Mouse (Mus musculus) liver, embryonic 12.5 days (tissue): ENCODE data around the gene Cd3e. TPM values are rescaled to one million over a fixed set of nuclear protein-coding genes. Genes with fewer than 3 reads are reported as not detected.

ENCODE experiments used
- ATAC-seq: fragments of 200-750 bp; cut with Nextera tagmentation; 2 replicates; pipeline ENCODE4 v1.8.0; 2017; ENCODE audit warnings: moderate number of reproducible peaks, mild to moderate bottlenecking, moderate library complexity
- H3K27ac ChIP-seq: fragments of 300-500 bp; sonication (generic); 2 replicates; pipeline ENCODE4 v1.5.1; 2016; ENCODE audit warnings: mild to moderate bottlenecking
- H3K27me3 ChIP-seq: fragments of 300-500 bp; sonication (generic); replicated peaks from 2 replicates; pipeline ENCODE4 v1.6.1; 2016; ENCODE audit warnings: mild to moderate bottlenecking, moderate library complexity
- H3K36me3 ChIP-seq: fragments of 300-500 bp; sonication (generic); 2 replicates; pipeline ENCODE4 v1.6.1; 2016; ENCODE audit warnings: mild to moderate bottlenecking, moderate library complexity
- H3K4me1 ChIP-seq: fragments of 300-500 bp; sonication (generic); 2 replicates; pipeline ENCODE4 v1.6.1; 2016
- H3K4me2 ChIP-seq: fragments of 300-500 bp; sonication (generic); 2 replicates; pipeline ENCODE4 v1.6.1; 2016; ENCODE audit warnings: mild to moderate bottlenecking, moderate library complexity
- H3K4me3 ChIP-seq: fragments of 300-500 bp; sonication (generic); 2 replicates; pipeline ENCODE4 v1.5.1; 2016; ENCODE audit warnings: mild to moderate bottlenecking, moderate library complexity
- H3K9ac ChIP-seq: fragments of 300-500 bp; sonication (generic); 2 replicates; pipeline ENCODE4 v1.6.1; 2016; ENCODE audit warnings: mild to moderate bottlenecking, moderate library complexity
- H3K9me3 ChIP-seq: fragments of 300-500 bp; sonication (generic); replicated peaks from 2 replicates; pipeline ENCODE4 v1.6.1; 2016; ENCODE audit warnings: mild to moderate bottlenecking, moderate library complexity
- WGBS: fragments of 180-500 bp; shearing (Covaris S2); methylation state at CpG from one replicate; pipeline ENCODE4 v1.1.7; 2016; ENCODE audit not compliant: insufficient replicate concordance; 5-methylcytosine and 5-hydroxymethylcytosine counted together
- polyA plus RNA-seq: library from polyadenylated mRNA; unstranded; fragments of >200 nt; fragmentation: Nextera tagmentation; extraction: Ambion mirVana; gene quantifications from 2 replicates; pipeline ENCODE4 v1.2.1, GENCODE M21; 2016

Gene Cd3e
- not detected in 2 replicates for polyA plus RNA-seq

DNA sequence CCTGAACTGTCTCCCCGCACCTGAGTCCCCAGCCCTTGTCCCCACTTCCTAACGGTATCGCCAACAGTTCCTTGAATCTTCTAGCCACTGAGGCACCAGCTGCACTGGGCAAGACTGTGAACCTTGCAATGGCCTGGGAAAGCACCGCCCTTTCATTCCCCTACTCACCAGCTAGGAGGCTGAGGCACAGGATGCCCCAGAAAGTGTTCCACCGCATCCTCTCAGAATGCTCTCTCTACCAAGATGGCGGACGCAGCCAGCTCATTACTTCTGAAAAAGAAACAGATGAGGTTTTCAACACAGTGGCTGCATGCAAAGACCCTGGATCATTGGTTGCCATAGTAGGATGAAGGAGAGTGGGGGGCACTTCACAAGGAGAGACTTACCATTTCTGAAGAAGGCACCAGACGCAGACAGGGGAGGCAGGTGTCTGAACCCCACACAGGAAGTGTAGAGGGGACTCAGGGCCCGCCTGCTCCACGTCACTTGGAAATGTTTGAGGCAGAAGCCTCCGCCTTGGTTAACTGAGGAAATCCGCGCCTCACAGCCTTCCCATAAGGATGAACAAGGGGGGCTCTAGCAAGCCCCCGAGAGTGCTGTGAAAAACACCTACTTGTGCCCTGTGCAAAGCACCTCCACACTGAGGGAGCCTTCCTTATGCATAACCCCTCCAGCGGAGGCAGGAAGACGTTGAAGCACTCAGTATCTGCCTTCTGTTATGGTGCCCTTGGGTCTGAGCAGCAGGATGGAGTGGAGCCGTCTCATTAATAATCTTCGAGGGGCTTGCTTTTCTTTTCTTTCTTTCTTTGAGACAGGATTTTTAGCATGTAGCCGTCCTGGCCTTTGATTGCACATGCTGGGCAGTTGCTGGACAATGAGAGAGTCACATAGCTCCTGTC lies at the start of gene Cd3e:
Gene Cd3e (minus strand): TSS at position 448 of the 899 bp plus-strand sequence.
- peaks cover 25% of the 10 kb centered on the region; the same call in 1 of the 2 replicates for H3K27me3 ChIP-seq
- no peaks in the 10 kb centered on the region for H3K9me3 ChIP-seq
- H3K4me1 ChIP-seq = no peaks in the 10 kb centered on the region
- no peaks in the 10 kb centered on the region for H3K36me3 ChIP-seq
- no peak within 1 kb of the TSS for H3K27ac ChIP-seq
- no peak within 1 kb of the TSS for H3K9ac ChIP-seq
- H3K4me2 ChIP-seq = no peak within 1 kb of the TSS
- no peak for ATAC-seq
- no peak within 1 kb of the TSS for H3K4me3 ChIP-seq
- WGBS = 74% methylated on average over 19 of the region's 19 CpGs

DNA sequence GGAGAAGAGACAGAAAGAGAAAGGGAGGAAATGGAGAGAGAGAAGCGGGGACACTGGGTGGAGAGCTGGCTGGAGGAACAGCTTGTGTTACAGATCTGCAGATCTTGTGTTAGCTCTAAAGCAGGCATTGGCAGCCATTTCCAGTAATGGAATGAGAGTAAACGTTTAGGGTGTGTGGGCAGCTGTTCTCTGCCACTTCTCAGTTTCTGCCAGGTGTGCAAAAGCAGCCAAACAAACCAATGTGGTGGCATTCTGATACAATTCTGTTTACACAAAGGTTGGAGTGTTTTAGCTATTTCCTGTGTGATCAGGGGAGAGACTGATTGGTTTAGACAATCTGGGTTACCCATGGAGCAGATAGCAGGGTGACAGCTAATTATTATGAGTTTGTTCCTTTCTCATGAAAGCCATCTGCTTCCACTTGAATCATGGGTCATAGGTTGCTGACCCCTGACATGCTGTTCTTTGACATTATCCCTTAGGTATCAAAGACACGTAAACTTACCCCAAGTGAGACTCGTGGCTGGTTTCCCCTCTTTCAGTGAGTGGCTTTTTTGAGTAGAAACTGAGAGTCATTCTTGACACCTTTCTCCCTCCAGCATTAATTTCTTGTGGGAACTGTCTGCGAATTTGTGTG lies 49.0 kb upstream of the Cd3e start:
- Histone ChIP-seq H3K9me3 (no peaks in the 10 kb centered on the region), H3K4me2 (no peak overlapping the region), H3K4me1 (no peaks in the 10 kb centered on the region; the same call in 1 of the 2 replicates), H3K36me3 (no peaks in the 10 kb centered on the region), H3K27me3 (peaks cover 44% of the 10 kb centered on the region), H3K4me3 (no peak overlapping the region), H3K27ac (no peak overlapping the region), H3K9ac (no peak overlapping the region)
- WGBS = 42% methylated on average over 5 of the region's 5 CpGs
- no peak for ATAC-seq

DNA sequence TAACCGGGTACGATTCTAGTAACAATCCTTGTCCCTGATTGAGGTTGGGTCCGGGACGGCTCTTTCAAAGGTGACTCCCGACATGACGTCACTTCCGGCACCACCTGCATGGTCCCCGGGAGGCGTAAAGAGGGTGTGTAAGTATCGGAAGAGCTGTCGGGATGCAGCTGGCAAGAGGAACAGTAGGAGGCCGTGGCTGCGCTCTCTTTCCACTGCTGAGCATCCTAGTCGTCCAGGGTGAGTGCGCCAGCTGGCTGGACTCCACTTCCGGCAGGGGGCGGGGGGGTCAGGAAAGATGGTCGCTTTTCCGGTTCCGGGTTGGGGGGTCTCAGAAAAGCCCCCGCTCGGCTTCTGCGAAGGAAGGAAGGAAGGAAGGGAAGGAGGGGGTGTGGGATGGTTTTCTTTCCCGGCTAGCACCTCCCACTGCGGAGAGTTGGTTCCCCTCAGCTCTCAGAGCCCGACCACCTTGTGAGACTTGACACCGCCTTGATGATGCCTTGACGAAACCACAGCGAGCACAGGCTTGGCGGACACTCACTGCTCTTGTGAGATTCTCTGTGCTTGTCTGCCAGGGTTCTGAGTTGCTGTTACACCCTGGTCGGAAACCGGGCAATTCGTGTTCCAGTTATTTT lies 45.8 kb upstream of the Cd3e start, which contains the start of gene Mpzl3:
Gene Mpzl3 (plus strand): TSS at position 105 of the 632 bp plus-strand sequence.
- peaks cover 46% of the 10 kb centered on the region for H3K27me3 ChIP-seq
- 2% methylated on average over 33 of the region's 33 CpGs for WGBS
- ATAC-seq = peak; percentile 46; the same call in 1 of the 2 replicates
- peak within 1 kb of the TSS; percentile 62 for H3K4me3 ChIP-seq
- peak within 1 kb of the TSS; percentile 35; the same call in 1 of the 2 replicates for H3K9ac ChIP-seq
- no peaks in the 10 kb centered on the region for H3K36me3 ChIP-seq
- no peaks in the 10 kb centered on the region for H3K9me3 ChIP-seq
- H3K4me2 ChIP-seq = peak within 1 kb of the TSS; percentile 71
- no peaks in the 10 kb centered on the region; the same call in 1 of the 2 replicates for H3K4me1 ChIP-seq
- peak within 1 kb of the TSS; percentile 78 for H3K27ac ChIP-seq

DNA sequence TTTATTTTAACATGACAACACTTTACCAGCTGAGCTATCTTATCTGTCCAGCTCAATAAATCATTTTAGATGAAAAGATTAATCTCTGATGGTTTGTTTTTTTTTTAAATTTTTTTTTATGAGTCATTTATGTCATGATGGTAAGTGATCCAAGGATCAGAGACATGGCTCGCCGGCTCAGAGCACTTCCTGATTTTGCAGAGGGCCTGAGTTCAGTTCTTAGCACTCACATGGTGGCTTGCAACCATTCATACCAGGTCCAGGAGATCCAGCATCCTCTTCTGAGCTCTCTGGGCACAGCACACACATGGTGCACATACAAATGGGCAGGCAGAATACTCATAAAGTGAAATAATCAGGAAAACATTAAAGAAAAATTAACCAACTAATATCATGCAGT lies 40.9 kb upstream of the Cd3e start:
- no peak overlapping the region for H3K4me2 ChIP-seq
- no peaks in the 10 kb centered on the region; the same call in 1 of the 2 replicates for H3K4me1 ChIP-seq
- H3K4me3 ChIP-seq = no peak overlapping the region
- no peak overlapping the region for H3K9ac ChIP-seq
- H3K27me3 ChIP-seq = peaks cover 21% of the 10 kb centered on the region
- no peak for ATAC-seq
- H3K36me3 ChIP-seq = no peaks in the 10 kb centered on the region
- H3K9me3 ChIP-seq = no peaks in the 10 kb centered on the region
- H3K27ac ChIP-seq = no peak overlapping the region
- 70% methylated on average over 2 of the region's 2 CpGs for WGBS

DNA sequence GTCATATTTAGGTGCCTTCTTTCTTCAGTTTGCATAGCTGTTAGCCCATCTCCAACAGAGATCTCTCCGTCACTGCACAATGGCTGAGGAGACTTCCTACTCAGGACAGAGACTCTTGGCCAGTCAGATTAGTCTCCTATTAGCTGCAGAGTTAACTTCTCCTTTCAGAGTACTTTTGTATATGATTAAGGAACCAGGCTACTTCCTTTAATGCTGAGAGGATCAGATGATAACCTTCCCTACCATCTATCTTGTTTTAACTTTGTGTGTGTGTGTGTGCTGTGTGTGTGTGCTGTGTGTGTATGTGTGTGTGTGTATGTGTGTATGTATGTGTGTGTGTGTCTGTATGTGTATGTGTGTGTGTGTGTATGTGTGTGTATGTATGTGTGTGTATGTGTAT lies 40.3 kb upstream of the Cd3e start:
- 33% methylated on average over 1 of the region's 1 CpGs for WGBS
- peaks cover 21% of the 10 kb centered on the region for H3K27me3 ChIP-seq

DNA sequence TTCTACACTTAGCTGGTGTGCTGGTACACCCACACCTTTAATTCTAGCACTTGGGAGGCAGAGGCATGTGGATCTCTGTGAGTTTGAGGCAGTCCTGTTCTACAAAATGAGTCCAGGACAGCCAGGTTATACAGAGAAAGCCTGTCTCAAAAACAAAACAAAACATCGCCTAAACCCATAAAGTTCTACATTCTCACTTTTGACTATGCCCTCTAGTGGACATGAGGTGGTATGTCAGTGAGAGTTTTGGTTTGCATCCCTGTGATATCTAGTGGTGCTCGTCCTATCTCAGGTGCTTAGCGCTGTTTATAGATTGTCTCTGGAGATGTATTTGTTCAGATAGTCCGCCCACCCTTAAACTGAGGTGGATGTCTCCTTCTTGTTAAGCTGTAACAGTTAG lies 39.1 kb upstream of the Cd3e start:
- Histone ChIP-seq H3K4me3 (no peak overlapping the region), H3K4me1 (no peaks in the 10 kb centered on the region), H3K36me3 (no peaks in the 10 kb centered on the region), H3K9ac (no peak overlapping the region), H3K27me3 (peaks cover 26% of the 10 kb centered on the region), H3K9me3 (no peaks in the 10 kb centered on the region), H3K27ac (no peak overlapping the region), H3K4me2 (no peak overlapping the region)
- WGBS = 25% methylated on average over 4 of the region's 4 CpGs
- no peak for ATAC-seq

More for the DNA sequence above, 40.3 kb upstream of the Cd3e start:
- Histone ChIP-seq H3K4me2 (no peak overlapping the region), H3K4me3 (no peak overlapping the region), H3K9ac (no peak overlapping the region), H3K27ac (no peak overlapping the region), H3K4me1 (no peaks in the 10 kb centered on the region), H3K9me3 (no peaks in the 10 kb centered on the region), H3K36me3 (no peaks in the 10 kb centered on the region)
- ATAC-seq = no peak

DNA sequence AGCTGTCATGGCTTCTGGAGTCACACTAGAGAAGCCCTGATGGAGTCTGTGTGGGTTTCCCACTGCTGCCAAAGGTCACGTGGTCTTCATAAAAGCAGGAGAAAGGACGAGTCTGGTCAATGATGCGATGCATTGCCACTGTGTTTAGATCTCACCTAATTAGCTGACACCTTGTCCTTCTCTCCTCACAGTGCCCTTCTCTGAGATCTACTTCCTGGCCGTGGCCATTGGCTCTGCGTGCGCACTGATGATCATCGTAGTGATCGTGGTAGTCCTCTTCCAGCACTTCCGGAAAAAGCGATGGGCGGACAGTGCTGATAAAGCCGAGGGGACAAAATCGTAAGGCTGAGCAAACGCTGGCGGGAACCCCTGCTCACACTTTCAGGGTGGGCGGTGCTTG lies 37.5 kb upstream of the Cd3e start:
- Histone ChIP-seq H3K9ac (no peak overlapping the region), H3K4me3 (no peak overlapping the region), H3K9me3 (no peaks in the 10 kb centered on the region), H3K27me3 (peaks cover 39% of the 10 kb centered on the region), H3K4me2 (no peak overlapping the region), H3K4me1 (peaks cover under 1% of the 10 kb centered on the region; the same call in 1 of the 2 replicates), H3K36me3 (no peaks in the 10 kb centered on the region), H3K27ac (no peak overlapping the region)
- 64% methylated on average over 16 of the region's 16 CpGs for WGBS
- ATAC-seq = no peak

DNA sequence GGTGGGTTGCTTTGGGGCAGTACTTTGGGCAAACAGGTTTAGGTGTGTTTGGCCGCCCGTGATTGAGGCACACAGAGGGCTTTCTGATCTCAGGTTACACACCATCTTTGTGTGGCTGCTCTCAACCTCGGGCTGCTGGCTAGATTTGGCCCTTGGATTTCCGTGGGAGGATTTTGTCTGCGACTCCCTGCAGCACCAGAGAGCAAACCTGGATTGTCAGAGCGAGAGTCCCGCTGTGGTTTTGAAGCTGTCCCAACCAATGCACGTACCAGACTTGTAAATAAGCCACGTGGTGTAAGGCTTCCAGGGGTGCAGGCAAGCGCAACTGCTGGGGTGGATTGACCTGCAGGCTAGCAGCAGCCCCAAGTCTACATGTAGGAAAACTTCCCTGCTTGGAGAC lies 33.5 kb upstream of the Cd3e start:
- no peak for ATAC-seq
- peak overlapping the region; percentile 34 for H3K4me3 ChIP-seq
- H3K9me3 ChIP-seq = no peaks in the 10 kb centered on the region
- 0 out of 2 replicates have a peak overlapping the region, but pooled peaks have one; percentile 4 for H3K9ac ChIP-seq
- peaks cover 74% of the 10 kb centered on the region for H3K27me3 ChIP-seq
- no peaks in the 10 kb centered on the region for H3K36me3 ChIP-seq
- H3K4me2 ChIP-seq = peak overlapping the region; percentile 45
- 4% methylated on average over 10 of the region's 10 CpGs for whole genome bisulfite sequencing
- no peak overlapping the region for H3K27ac ChIP-seq
- H3K4me1 ChIP-seq = peaks cover 17% of the 10 kb centered on the region; the same call in 1 of the 2 replicates

DNA sequence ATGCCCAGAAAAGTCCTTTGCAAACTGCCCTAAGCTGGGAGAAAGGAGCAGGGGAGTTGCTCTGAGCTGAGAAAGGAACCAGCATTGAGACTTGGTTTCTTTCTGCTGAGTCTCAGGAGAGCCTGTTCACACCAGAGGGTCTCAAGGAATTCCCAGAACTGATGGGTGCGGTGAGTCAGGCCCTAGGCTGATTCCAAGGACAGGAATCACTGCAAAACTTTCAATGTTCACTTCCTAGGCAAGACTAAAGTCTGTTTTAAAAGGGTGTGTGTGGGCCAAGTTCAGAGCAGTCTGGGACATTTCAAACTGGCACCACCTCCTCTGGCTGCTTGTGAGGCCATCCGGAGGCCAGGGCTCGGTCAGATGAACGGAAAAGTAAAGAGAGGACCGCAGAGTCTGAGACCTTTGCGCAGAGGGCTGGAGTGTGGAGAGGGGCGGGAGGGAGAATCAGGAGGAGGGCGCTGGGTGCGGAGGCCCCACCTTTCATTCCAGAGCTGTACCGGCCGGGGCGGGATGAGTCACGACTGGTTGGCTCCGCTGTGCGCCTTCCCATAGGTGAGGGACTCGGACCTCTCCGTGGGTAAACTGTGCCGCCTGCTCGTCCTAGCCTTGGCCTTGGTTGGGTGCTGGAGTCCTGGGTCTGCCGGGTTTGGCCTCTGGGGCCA lies 32.8 kb upstream of the Cd3e start:
- Histone ChIP-seq H3K9ac (no peak overlapping the region), H3K4me3 (peak overlapping the region; percentile 34), H3K36me3 (no peaks in the 10 kb centered on the region), H3K27ac (no peak overlapping the region), H3K9me3 (no peaks in the 10 kb centered on the region), H3K4me2 (peak overlapping the region; percentile 45), H3K4me1 (peaks cover 17% of the 10 kb centered on the region; the same call in 1 of the 2 replicates), H3K27me3 (peaks cover 73% of the 10 kb centered on the region)
- 1% methylated on average over 20 of the region's 20 CpGs for WGBS
- peak; percentile 84 for ATAC-seq

DNA sequence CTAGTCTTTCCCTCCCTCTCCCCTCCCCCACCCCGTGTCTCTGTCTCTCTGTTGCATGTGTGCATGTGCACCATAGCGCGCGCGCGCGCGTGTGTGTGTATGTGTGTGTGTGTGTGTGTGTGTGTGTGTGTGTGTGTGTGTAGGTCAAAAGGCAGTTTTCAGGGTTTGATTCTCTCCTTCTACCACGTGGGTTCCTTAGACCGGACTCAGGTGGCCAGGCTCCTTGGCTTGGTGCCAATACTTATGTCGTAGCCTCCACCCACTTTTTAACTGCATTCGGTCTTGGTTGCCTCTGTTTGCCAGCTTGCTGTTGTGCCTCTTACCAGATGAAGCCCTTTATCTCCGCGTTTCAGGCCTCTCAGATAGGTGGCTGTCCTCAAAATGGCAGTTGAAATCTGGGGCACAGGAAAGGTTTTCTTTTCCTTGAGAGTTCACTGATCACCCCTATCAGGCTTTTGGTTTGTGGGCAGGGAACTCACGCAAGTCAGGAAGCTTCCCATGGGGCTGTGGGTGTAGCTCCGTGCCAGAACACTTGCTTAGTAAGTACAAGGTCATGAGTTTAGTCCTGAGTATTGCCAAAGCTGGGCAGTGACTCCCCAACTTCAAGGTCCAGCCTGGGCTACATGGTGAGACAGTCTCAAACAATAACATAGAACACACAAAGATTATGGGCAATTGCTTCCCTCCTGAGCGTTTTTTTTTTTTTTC lies 31.9 kb upstream of the Cd3e start:
- Histone ChIP-seq H3K36me3 (no peaks in the 10 kb centered on the region), H3K4me2 (peak overlapping the region; percentile 47), H3K27ac (no peak overlapping the region), H3K4me3 (0 out of 2 replicates have a peak overlapping the region, but pooled peaks have one; percentile 13), H3K9ac (no peak overlapping the region), H3K4me1 (peaks cover 17% of the 10 kb centered on the region; the same call in 1 of the 2 replicates), H3K9me3 (no peaks in the 10 kb centered on the region), H3K27me3 (peaks cover 78% of the 10 kb centered on the region)
- 27% methylated on average over 17 of the region's 17 CpGs for WGBS
- peak; percentile 21; the same call in 1 of the 2 replicates for ATAC-seq
